Mouse (Mus musculus) neural tube, embryonic 13.5 days (tissue): ENCODE measurements around the gene Ankrd36. TPM values are rescaled to one million over a fixed set of nuclear protein-coding genes. Genes with fewer than 3 reads are reported as not detected.

Experiments used
- ATAC-seq: fragments of 200-750 bp; cut with Nextera tagmentation; 2 replicates; pipeline ENCODE4 v1.8.0; 2017; ENCODE audit warnings: low read depth, mild to moderate bottlenecking, moderate TSS enrichment, moderate library complexity
- H3K27ac ChIP-seq: fragments of 300-500 bp; sonication (generic); replicated peaks from 2 replicates; pipeline ENCODE4 v1.5.1; 2015; ENCODE audit warnings: moderate library complexity, mild to moderate bottlenecking, inconsistent platforms
- H3K27me3 ChIP-seq: fragments of 300-500 bp; sonication (generic); 2 replicates; pipeline ENCODE4 v1.6.1; 2015; ENCODE audit warnings: mild to moderate bottlenecking, inconsistent platforms
- H3K36me3 ChIP-seq: fragments of 300-500 bp; sonication (generic); 2 replicates; pipeline ENCODE4 v1.6.1; 2015; ENCODE audit warnings: mild to moderate bottlenecking, inconsistent platforms
- H3K4me1 ChIP-seq: fragments of 300-500 bp; sonication (generic); replicated peaks from 2 replicates; pipeline ENCODE4 v1.6.1; 2015; ENCODE audit warnings: inconsistent platforms
- H3K4me2 ChIP-seq: fragments of 300-500 bp; sonication (generic); 2 replicates; pipeline ENCODE4 v1.6.1; 2015; ENCODE audit warnings: inconsistent platforms, mild to moderate bottlenecking, moderate library complexity
- H3K4me3 ChIP-seq: fragments of 300-500 bp; sonication (generic); 2 replicates; pipeline ENCODE4 v1.5.1; 2015; ENCODE audit warnings: mild to moderate bottlenecking, inconsistent platforms
- H3K9ac ChIP-seq: fragments of 300-500 bp; sonication (generic); 2 replicates; pipeline ENCODE4 v1.6.1; 2015; ENCODE audit warnings: moderate library complexity, mild to moderate bottlenecking, inconsistent platforms
- H3K9me3 ChIP-seq: fragments of 300-500 bp; sonication (generic); 2 replicates; pipeline ENCODE4 v1.6.1; 2016; ENCODE audit warnings: inconsistent platforms
- WGBS: fragments of 180-500 bp; shearing (Covaris S2); methylation state at CpG from one replicate; pipeline ENCODE4 v1.1.7; 2015; 5-methylcytosine and 5-hydroxymethylcytosine counted together
- polyA plus RNA-seq: library from polyadenylated mRNA; unstranded; fragments of >200 nt; fragmentation: Nextera tagmentation; extraction: Ambion mirVana; gene quantifications from 2 replicates; pipeline ENCODE4 v1.2.1, GENCODE M21; 2015

Ankrd36 gene
- polyA plus RNA-seq, 1 experiment from 2014 or later, result not detected

DNA sequence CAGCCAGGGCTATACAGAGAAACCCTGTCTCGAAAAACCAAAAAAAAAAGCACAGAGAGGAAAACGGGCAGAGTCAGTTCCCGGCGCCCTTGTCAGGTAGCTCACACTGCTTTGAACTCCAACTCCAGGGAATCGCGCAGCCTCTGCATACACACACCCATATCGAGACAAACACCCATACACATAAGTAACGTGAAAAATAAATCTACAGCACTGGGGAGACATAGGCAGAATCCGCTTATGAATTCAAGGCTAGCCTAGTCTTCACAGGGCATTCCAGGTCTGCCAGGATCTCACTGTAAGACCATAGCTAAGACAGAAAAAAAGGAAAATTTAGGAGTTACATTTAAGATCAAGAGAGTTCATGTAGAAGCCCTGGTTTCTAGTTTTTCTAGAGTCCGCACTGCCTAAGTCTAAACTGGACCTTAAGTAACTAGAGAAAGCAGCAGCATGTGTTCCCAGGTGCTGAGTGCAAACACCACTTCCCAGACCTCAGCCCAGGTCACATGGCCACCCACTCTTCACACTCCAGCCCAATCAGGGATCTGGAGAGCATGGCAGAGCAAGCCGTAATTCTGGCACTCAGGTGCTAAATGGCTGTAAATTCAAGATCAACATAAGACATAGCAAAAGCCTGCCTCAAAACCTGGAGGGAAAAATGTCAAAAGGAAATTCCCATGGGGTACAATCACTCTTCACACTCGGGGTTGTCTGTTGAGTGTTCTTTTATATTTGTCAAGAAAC is 149.3 kb downstream of the Ankrd36 start:
- H3K9me3 ChIP-seq, result no peaks in the 10 kb centered on the region
- H3K27me3 ChIP-seq, result no peaks in the 10 kb centered on the region
- H3K4me3 ChIP-seq, result no peak overlapping the region
- no peak overlapping the region for H3K4me2 ChIP-seq
- peaks cover 60% of the 10 kb centered on the region for H3K36me3 ChIP-seq
- no peak overlapping the region for H3K9ac ChIP-seq
- H3K27ac ChIP-seq, result no peak overlapping the region
- ATAC-seq, result no peak
- 95% methylated on average over 12 of the region's 12 CpGs for WGBS
- H3K4me1 ChIP-seq, result no peaks in the 10 kb centered on the region

DNA sequence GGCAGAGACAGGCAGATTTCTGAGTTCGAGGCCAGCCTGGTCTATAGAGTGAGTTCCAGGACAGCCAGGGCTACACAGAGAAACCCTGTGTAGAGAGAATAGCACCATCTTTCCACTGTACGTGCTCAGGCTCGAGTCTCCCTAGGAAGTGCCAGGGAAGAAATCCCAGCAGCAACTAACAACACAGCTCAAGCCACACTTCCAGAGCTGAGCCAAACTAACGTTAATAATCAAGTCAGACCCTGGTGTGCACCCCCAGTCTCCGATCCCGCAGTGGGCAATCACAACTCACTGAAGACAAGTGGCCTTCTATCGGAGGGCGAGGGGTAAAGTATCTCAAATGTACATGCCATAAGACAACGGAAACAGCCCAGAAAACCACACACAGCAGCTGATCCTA is 160.1 kb downstream of the Ankrd36 start:
- H3K4me1 ChIP-seq, result peaks cover 11% of the 10 kb centered on the region; the same call in 1 of the 2 replicates
- WGBS, result 90% methylated on average over 9 of the region's 9 CpGs
- no peaks in the 10 kb centered on the region for H3K9me3 ChIP-seq

DNA sequence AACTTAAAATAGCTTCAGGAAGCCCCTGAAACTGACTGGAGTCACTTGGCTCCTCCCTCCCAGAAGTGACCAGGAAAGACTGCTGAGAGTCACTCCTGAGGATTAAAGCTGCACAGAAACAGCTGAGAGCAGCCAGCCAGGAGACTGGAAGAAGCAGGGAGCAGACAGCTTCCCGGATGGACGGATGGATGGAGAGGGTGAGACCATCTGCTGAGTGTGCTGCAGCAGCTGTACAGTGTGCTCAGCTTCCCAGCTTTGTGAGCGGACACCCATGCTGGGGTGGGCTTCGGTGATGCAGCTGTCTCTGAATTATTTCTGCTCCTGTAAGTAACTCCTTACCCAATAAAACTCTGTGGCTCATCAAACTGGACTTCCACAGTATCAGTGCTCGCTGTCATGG is 162.9 kb downstream of the Ankrd36 start:
- peak overlapping the region; percentile 9; the same call in 1 of the 2 replicates for H3K9ac ChIP-seq
- H3K4me3 ChIP-seq, result no peak overlapping the region
- peaks cover 11% of the 10 kb centered on the region; the same call in 1 of the 2 replicates for H3K4me1 ChIP-seq
- no peaks in the 10 kb centered on the region for H3K27me3 ChIP-seq
- no peaks in the 10 kb centered on the region for H3K9me3 ChIP-seq
- peak overlapping the region; percentile 34; the same call in 1 of the 2 replicates for H3K27ac ChIP-seq
- WGBS, result 56% methylated on average over 5 of the region's 5 CpGs
- 0 out of 2 replicates have a peak, but pooled peaks have one; percentile 40 for ATAC-seq
- no peak overlapping the region for H3K4me2 ChIP-seq
- no peaks in the 10 kb centered on the region for H3K36me3 ChIP-seq

More for the DNA sequence above, 160.1 kb downstream of the Ankrd36 start:
- Histone ChIP-seq H3K4me3 (no peak overlapping the region), H3K27me3 (no peaks in the 10 kb centered on the region), H3K9ac (no peak overlapping the region), H3K27ac (no peak overlapping the region), H3K4me2 (no peak overlapping the region), H3K36me3 (0 out of 2 replicates have a peak, but pooled peaks cover 4% of the 10 kb centered on the region)
- ATAC-seq, result no peak

DNA sequence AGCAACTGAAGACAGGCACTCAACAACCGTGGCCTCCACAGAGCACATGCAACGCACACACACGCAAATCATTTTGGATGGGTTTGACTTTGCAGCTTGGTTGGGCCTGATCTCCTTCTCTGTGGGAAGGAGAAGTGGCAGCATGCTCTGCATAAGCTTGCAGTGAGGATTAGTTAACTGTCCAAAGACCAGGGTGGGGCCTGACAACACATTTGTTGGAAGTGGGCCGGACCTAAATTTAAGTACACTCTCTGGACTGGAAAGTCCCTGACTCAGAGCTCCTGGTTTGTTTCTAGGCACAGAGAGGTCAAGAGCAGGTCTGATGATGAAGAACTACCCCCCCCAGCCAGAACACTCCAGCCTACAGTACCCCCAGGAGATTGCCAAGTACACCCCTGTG is 164.8 kb downstream of the Ankrd36 start:
- H3K4me1 ChIP-seq, result peaks cover 11% of the 10 kb centered on the region
- no peaks in the 10 kb centered on the region for H3K9me3 ChIP-seq
- H3K4me2 ChIP-seq, result no peak overlapping the region
- H3K9ac ChIP-seq, result no peak overlapping the region
- no peaks in the 10 kb centered on the region for H3K36me3 ChIP-seq
- no peak for ATAC-seq
- no peak overlapping the region for H3K27ac ChIP-seq
- H3K4me3 ChIP-seq, result no peak overlapping the region
- no peaks in the 10 kb centered on the region for H3K27me3 ChIP-seq
- 84% methylated on average over 4 of the region's 4 CpGs for WGBS

DNA sequence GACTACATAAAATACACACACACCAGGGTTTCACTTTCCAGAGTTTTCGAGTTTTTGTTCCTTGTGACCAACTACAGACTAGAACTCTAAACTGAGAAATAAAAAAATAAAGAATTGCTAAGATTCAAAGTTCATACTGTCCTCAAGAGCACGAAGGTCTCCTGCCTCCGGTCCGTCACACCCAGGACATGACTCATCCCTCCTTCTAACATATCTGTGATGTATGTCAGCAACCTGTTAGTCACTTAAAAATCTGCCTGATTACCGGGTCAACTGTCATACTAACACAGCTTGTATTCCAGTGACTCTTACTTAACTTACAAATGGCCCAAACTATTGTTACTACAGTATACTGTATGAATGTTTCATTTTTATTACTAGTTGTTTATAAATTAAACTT is 167.7 kb downstream of the Ankrd36 start:
- WGBS, result 94% methylated on average over 5 of the region's 5 CpGs
- H3K4me3 ChIP-seq, result no peak overlapping the region
- no peak for ATAC-seq
- H3K27me3 ChIP-seq, result no peaks in the 10 kb centered on the region
- no peak overlapping the region for H3K9ac ChIP-seq
- no peaks in the 10 kb centered on the region for H3K36me3 ChIP-seq
- H3K4me1 ChIP-seq, result peaks cover 29% of the 10 kb centered on the region
- H3K9me3 ChIP-seq, result no peaks in the 10 kb centered on the region
- H3K27ac ChIP-seq, result no peak overlapping the region
- H3K4me2 ChIP-seq, result no peak overlapping the region

Other genes with a start within 250 kb of the Ankrd36 start
- gene Znrf3, start 124.8 kb upstream of the Ankrd36 start, polyA plus RNA-seq, result 7.5 and 8.1 TPM in 2 replicates
- gene Xbp1, start 49.0 kb upstream of the Ankrd36 start, polyA plus RNA-seq, result 136 and 166 TPM in 2 replicates
- gene Ccdc117, start 27.5 kb upstream of the Ankrd36 start, polyA plus RNA-seq, result 12.2 and 14.3 TPM in 2 replicates
- 180 and 183 TPM in 2 replicates for gene Mrps24, start 146.0 kb downstream of the Ankrd36 start, polyA plus RNA-seq
- gene Urgcp, start 192.7 kb downstream of the Ankrd36 start, polyA plus RNA-seq, result 26.8 and 29.1 TPM in 2 replicates
- 143 and 168 TPM in 2 replicates for gene Dbnl, start 218.8 kb downstream of the Ankrd36 start, polyA plus RNA-seq
- 3.5 and 8.8 TPM in 2 replicates for gene Pgam2, start 234.0 kb downstream of the Ankrd36 start, polyA plus RNA-seq